In the genomic region with DNA sequence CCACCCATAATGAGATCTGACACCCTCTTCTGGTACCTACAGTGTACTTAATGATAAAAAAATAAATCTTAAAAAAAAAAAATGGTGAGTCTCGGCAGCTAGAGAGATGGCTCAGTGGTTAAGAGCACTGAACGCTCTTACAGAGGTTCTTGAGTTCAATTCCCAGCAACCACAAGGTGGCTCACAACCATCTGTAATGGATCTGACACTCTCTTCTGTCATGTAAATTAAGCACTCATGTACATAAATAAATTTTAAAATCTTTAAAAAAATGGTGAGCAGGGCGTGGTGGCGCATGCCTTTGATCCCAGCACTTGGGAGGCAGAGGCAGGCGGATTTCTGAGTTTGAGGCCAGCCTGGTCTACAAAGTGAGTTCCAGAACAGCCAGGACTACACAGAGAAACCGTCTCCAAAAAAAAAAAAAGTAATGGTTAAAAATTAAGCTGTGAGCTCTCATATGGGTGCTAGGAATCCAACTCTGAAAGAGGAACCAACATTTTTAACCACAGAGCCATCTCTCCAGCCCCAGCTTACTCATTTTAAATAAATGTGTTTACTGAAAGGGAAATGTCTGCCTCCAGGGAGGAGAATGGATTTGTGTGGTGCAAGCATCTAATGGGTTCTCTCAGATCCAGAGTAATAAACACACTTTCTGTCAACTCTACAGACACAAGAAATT, we compare ENCODE assay signal across 34 mouse cellular contexts. TPM values are rescaled to one million over a fixed set of nuclear protein-coding genes. Genes with fewer than 3 reads are reported as not detected.
DNase-seq lines count a peak whose midpoint lies in the region; ATAC-seq and TF ChIP-seq lines count a peak whose summit lies in the region.
"Had no signal": no experiment of that assay in that cellular context is flagged by ENCODE, and none has a peak within 500 bp of the region (broad histone marks: within the 10 kb centered on the region; RNA-seq: fewer than 3 reads in every experiment).

No protein-coding gene starts in this region.

- no peak for DNase-seq in midbrain, postnatal 0 days (ENCODE audit: low spot score)
- DNase-seq in midbrain, embryonic 11.5 days (ENCODE audit: low spot score, missing footprints): no peak
- no peak for DNase-seq in Patski (ENCODE audit: low read depth, low spot score)
- peak; percentile 41 for DNase-seq in splenic B cell, adult 2 months (ENCODE audit: low read depth, low spot score)
- no peak for DNase-seq in retina, postnatal 1 day
- no peak for DNase-seq in lung, postnatal 25 days (ENCODE audit: low spot score)
- DNase-seq in kidney, postnatal 36 days: no peak
- DNase-seq: adrenal gland, postnatal 14 days; B cell, adult 2 months; cerebellum, adult 11-12 months; cerebellum, adult 9-11 months; gastrocnemius, postnatal 25 days; heart, postnatal 10 days; kidney, adult 18-20 months; kidney, postnatal 25 days; layer of hippocampus, postnatal 36 days; left cerebral cortex, postnatal 4 days; liver, embryonic 13.5 days; lung, adult 18-20 months; thymus, adult 18-20 months; thymus, postnatal 25 days had no signal

- in situ Hi-C loops in Patski (cut with MboI; ENCODE audit: low pct_unique_long_range_greater_than_20kb): loop anchor here (25.0 kb wide), 1 partner anchor 299 kb away; no protein-coding TSS in a partner anchor

- H3K27me3 ChIP-seq in midbrain, postnatal 0 days (ENCODE audit: insufficient read depth, low read length): no peaks in the 10 kb centered on the region
- H3K27me3 ChIP-seq in midbrain, embryonic 11.5 days (ENCODE audit: control insufficient read depth, insufficient read depth, low read length): no peaks in the 10 kb centered on the region
- no peaks in the 10 kb centered on the region for H3K27me3 ChIP-seq in Patski
- no peaks in the 10 kb centered on the region for H3K27me3 ChIP-seq in splenic B cell, adult 2 months (ENCODE audit: control insufficient read depth, insufficient read depth, low read length, poor library complexity, severe bottlenecking)
- H3K27me3 ChIP-seq: embryonic facial prominence, embryonic 15.5 days; forebrain, embryonic 12.5 days; heart, embryonic 13.5 days; kidney, embryonic 15.5 days; limb, embryonic 15.5 days; liver, embryonic 13.5 days; midbrain, embryonic 12.5 days; neural tube, embryonic 13.5 days had no signal

- peak; percentile 5; the same call in 1 of the 2 replicates for TF ChIP-seq CTCF in midbrain, postnatal 0 days (IDR thresholded peaks at IDR 0.05)
- peak; percentile 15 for TF ChIP-seq CTCF in Patski (IDR thresholded peaks at IDR 0.05)

- no peak overlapping the region for H3K9ac ChIP-seq in midbrain, postnatal 0 days (replicated peaks; ENCODE audit: low read length, poor library complexity, severe bottlenecking)
- no peak overlapping the region for H3K9ac ChIP-seq in midbrain, embryonic 11.5 days (ENCODE audit: low read length)
- H3K9ac ChIP-seq: embryonic facial prominence, embryonic 15.5 days; forebrain, embryonic 12.5 days; heart, embryonic 13.5 days; kidney, embryonic 15.5 days; limb, embryonic 15.5 days; liver, embryonic 13.5 days; midbrain, embryonic 12.5 days; neural tube, embryonic 13.5 days had no signal

- H3K9me3 ChIP-seq in midbrain, postnatal 0 days (ENCODE audit: low read length): no peaks in the 10 kb centered on the region
- H3K9me3 ChIP-seq in midbrain, embryonic 11.5 days (ENCODE audit: control insufficient read depth, low read length): no peaks in the 10 kb centered on the region
- H3K9me3 ChIP-seq: embryonic facial prominence, embryonic 10.5 days; embryonic facial prominence, embryonic 15.5 days; forebrain, embryonic 12.5 days; heart, embryonic 13.5 days; hindbrain, embryonic 10.5 days; kidney, embryonic 15.5 days; limb, embryonic 15.5 days; liver, embryonic 13.5 days; midbrain, embryonic 12.5 days; neural tube, embryonic 13.5 days had no signal

- H3K27ac ChIP-seq in midbrain, postnatal 0 days (ENCODE audit: low read depth, low read length): no peak overlapping the region
- H3K27ac ChIP-seq in midbrain, embryonic 11.5 days (ENCODE audit: low read depth, low read length): no peak overlapping the region
- H3K27ac ChIP-seq: embryonic facial prominence, embryonic 10.5 days; embryonic facial prominence, embryonic 15.5 days; forebrain, embryonic 12.5 days; heart, embryonic 13.5 days; hindbrain, embryonic 10.5 days; kidney, embryonic 15.5 days; limb, embryonic 15.5 days; liver, embryonic 13.5 days; midbrain, embryonic 12.5 days; neural tube, embryonic 13.5 days; stomach, postnatal 0 days had no signal

- POLR2A ChIA-PET in Patski (lab: Charles Lee): interaction anchor here (1.4 kb wide), 1 partner anchor 11 kb away, joined by 6 read pairs; no protein-coding TSS in a partner anchor

- H3K4me2 ChIP-seq in midbrain, postnatal 0 days (ENCODE audit: low read depth, low read length, poor library complexity, severe bottlenecking): no peak overlapping the region
- H3K4me2 ChIP-seq in midbrain, embryonic 11.5 days: no peak overlapping the region
- H3K4me2 ChIP-seq: embryonic facial prominence, embryonic 15.5 days; forebrain, embryonic 12.5 days; heart, embryonic 13.5 days; kidney, embryonic 15.5 days; limb, embryonic 15.5 days; liver, embryonic 13.5 days; midbrain, embryonic 12.5 days; neural tube, embryonic 13.5 days had no signal

- CTCF ChIA-PET in Patski (lab: Charles Lee): no interaction called here

- H3K36me3 ChIP-seq in midbrain, postnatal 0 days (ENCODE audit: insufficient read depth, low read length): 0 out of 2 replicates have a peak, but pooled peaks cover 6% of the 10 kb centered on the region
- H3K36me3 ChIP-seq in midbrain, embryonic 11.5 days (ENCODE audit: control insufficient read depth, insufficient read depth, low read length): no peaks in the 10 kb centered on the region
- H3K36me3 ChIP-seq in splenic B cell, adult 2 months (ENCODE audit: control insufficient read depth, insufficient read depth, low read length, poor library complexity, severe bottlenecking): peaks cover 3% of the 10 kb centered on the region; the same call in 1 of the 2 replicates

- H3K4me3 ChIP-seq in midbrain, postnatal 0 days (ENCODE audit: low read depth, low read length): no peak overlapping the region
- no peak overlapping the region for H3K4me3 ChIP-seq in midbrain, embryonic 11.5 days (ENCODE audit: low read depth, low read length)
- H3K4me3 ChIP-seq: embryonic facial prominence, embryonic 10.5 days; embryonic facial prominence, embryonic 15.5 days; forebrain, embryonic 12.5 days; heart, embryonic 13.5 days; hindbrain, embryonic 10.5 days; kidney, embryonic 15.5 days; limb, embryonic 15.5 days; liver, embryonic 13.5 days; midbrain, embryonic 12.5 days; neural tube, embryonic 13.5 days had no signal

- ATAC-seq in midbrain, postnatal 0 days (ENCODE audit: low FRiP score): no peak
- ATAC-seq in midbrain, embryonic 11.5 days (ENCODE audit: low FRiP score): no peak
- ATAC-seq in Patski: no peak
- peak; percentile 82 for ATAC-seq in granulocyte monocyte progenitor cell, adult 5-6 weeks (replicated peaks; ENCODE audit: poor library complexity, severe bottlenecking)
- ATAC-seq: hindbrain, embryonic 16.5 days; lung, postnatal 0 days had no signal

- 86% methylated on average over 6 of the region's 6 CpGs for WGBS in midbrain, postnatal 0 days
- WGBS in midbrain, embryonic 11.5 days: 89% methylated on average over 6 of the region's 6 CpGs

- no peaks in the 10 kb centered on the region for H3K4me1 ChIP-seq in midbrain, postnatal 0 days (ENCODE audit: insufficient read depth, low read length)
- H3K4me1 ChIP-seq in midbrain, embryonic 11.5 days (ENCODE audit: control insufficient read depth, insufficient read depth, low read length): no peaks in the 10 kb centered on the region
- H3K4me1 ChIP-seq: embryonic facial prominence, embryonic 10.5 days; hindbrain, embryonic 10.5 days; kidney, embryonic 15.5 days; limb, embryonic 15.5 days had no signal

RNA-seq across cellular contexts. Expression of gene Purb, which starts 12.4 kb away (rescaled TPM):
- total RNA-seq in midbrain, postnatal 0 days (2014; rRNA removed): 38.0 and 45.1 TPM in 2 replicates
- 12.2 and 14.2 TPM in 2 replicates for polyA plus RNA-seq in midbrain, postnatal 0 days (2015; fragmentation: Nextera tagmentation; extraction: Ambion mirVana)
- 12.8 and 13.7 TPM in 2 replicates for polyA plus RNA-seq in midbrain, embryonic 11.5 days (2014; fragmentation: Nextera tagmentation; extraction: Ambion mirVana)
- 49.1 TPM for polyA plus RNA-seq in Patski (2021)
- 29.3 and 36.4 TPM in 2 replicates for total RNA-seq in granulocyte monocyte progenitor cell, adult 5-6 weeks (2014; fragmentation: Nextera tagmentation)
- 35.7 and 43.4 TPM in 2 replicates for total RNA-seq in granulocyte monocyte progenitor cell, adult 5-6 weeks (2017)

RNA-seq across cellular contexts. Expression of gene H2afv, which starts 19.1 kb away (rescaled TPM):
- 46.2 and 57.2 TPM in 2 replicates for total RNA-seq in midbrain, postnatal 0 days (2014; rRNA removed)
- 133 and 142 TPM in 2 replicates for polyA plus RNA-seq in midbrain, postnatal 0 days (2015; fragmentation: Nextera tagmentation; extraction: Ambion mirVana)
- 966 and 1,015 TPM in 2 replicates for polyA plus RNA-seq in midbrain, embryonic 11.5 days (2014; fragmentation: Nextera tagmentation; extraction: Ambion mirVana)
- polyA plus RNA-seq in Patski (2021): 147 TPM
- total RNA-seq in granulocyte monocyte progenitor cell, adult 5-6 weeks (2014; fragmentation: Nextera tagmentation): 152 and 264 TPM in 2 replicates
- total RNA-seq in granulocyte monocyte progenitor cell, adult 5-6 weeks (2017): 119 and 143 TPM in 2 replicates

RNA-seq across cellular contexts. Expression of gene Ppia, which starts 48.1 kb away (rescaled TPM):
- 2,296 and 2,489 TPM in 2 replicates for total RNA-seq in midbrain, postnatal 0 days (2014; rRNA removed)
- polyA plus RNA-seq in midbrain, postnatal 0 days (2015; fragmentation: Nextera tagmentation; extraction: Ambion mirVana): 5,099 and 5,106 TPM in 2 replicates
- polyA plus RNA-seq in midbrain, embryonic 11.5 days (2014; fragmentation: Nextera tagmentation; extraction: Ambion mirVana): 5,393 and 5,428 TPM in 2 replicates
- polyA plus RNA-seq in Patski (2021): 3,491 TPM
- 4,322 and 4,754 TPM in 2 replicates for total RNA-seq in granulocyte monocyte progenitor cell, adult 5-6 weeks (2014; fragmentation: Nextera tagmentation)
- total RNA-seq in granulocyte monocyte progenitor cell, adult 5-6 weeks (2017): 1,769 and 2,269 TPM in 2 replicates

RNA-seq across cellular contexts. Expression of gene Myo1g, which starts 57.5 kb away (rescaled TPM):
- total RNA-seq in midbrain, postnatal 0 days (2014; rRNA removed): 0.99 and 1.5 TPM in 2 replicates
- polyA plus RNA-seq in midbrain, postnatal 0 days (2015; fragmentation: Nextera tagmentation; extraction: Ambion mirVana): 0.38 and 0.62 TPM in 2 replicates
- polyA plus RNA-seq in midbrain, embryonic 11.5 days (2014; fragmentation: Nextera tagmentation; extraction: Ambion mirVana): 0.46 and 0.92 TPM in 2 replicates
- polyA plus RNA-seq in Patski (2021): 0.06 TPM
- total RNA-seq in granulocyte monocyte progenitor cell, adult 5-6 weeks (2014; fragmentation: Nextera tagmentation): 84.4 and 96.4 TPM in 2 replicates
- total RNA-seq in granulocyte monocyte progenitor cell, adult 5-6 weeks (2017): 47.8 and 57.4 TPM in 2 replicates
